Mouse (Mus musculus): ENCODE results near the gene Fzd1. TPM values are rescaled to one million over a fixed set of nuclear protein-coding genes. Genes with fewer than 3 reads are reported as not detected.

Gene Fzd1
- polyA plus RNA-seq, 1 experiment from 2014 or later, result 29.0 TPM

DNA sequence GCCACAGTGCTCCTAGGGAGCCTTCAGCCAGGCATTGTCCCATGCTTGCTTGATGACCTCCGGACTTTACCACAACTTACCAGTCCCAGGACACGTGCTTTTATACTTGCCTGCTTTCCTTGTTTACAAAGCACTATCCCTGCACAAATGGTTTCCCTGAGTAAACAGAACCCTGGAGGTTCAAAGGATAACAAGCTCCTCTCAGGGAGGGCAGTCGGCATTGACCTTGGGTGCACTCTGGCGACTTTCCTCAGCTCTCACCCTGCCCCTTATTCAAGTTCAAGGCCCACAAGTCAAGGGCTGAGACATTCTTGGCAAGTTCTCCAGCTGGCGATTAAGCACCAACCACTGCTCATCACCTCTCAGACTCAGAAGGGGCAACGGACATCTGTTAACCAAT, 20.8 kb downstream of the Fzd1 start:
- no peaks in the 10 kb centered on the region for H3K27me3 ChIP-seq (ENCODE audit: control insufficient read depth, insufficient read depth, low read length)
- 35% methylated on average over 6 of the region's 6 CpGs for WGBS
- DNase-seq (ENCODE audit: low spot score) (no peak), ATAC-seq (replicated peaks; ENCODE audit: insufficient number of reproducible peaks, low FRiP score, low TSS enrichment, low read depth) (no peak)
- H3K9me3 ChIP-seq (replicated peaks; ENCODE audit: control insufficient read depth, low read length), result no peaks in the 10 kb centered on the region
- no peaks in the 10 kb centered on the region for H3K36me3 ChIP-seq (replicated peaks; ENCODE audit: control insufficient read depth, insufficient read depth, low read depth, low read length)
- H3K4me2 ChIP-seq (ENCODE audit: low read depth, low read length), result no peak overlapping the region
- H3K4me3 ChIP-seq (ENCODE audit: low read depth, low read length), result no peak overlapping the region
- no peak overlapping the region for H3K27ac ChIP-seq (replicated peaks; ENCODE audit: low read depth, low read length)
- no peak overlapping the region for H3K9ac ChIP-seq (replicated peaks; ENCODE audit: low read length)
- no peaks in the 10 kb centered on the region for H3K4me1 ChIP-seq (ENCODE audit: control insufficient read depth, insufficient read depth, low read length)

DNA sequence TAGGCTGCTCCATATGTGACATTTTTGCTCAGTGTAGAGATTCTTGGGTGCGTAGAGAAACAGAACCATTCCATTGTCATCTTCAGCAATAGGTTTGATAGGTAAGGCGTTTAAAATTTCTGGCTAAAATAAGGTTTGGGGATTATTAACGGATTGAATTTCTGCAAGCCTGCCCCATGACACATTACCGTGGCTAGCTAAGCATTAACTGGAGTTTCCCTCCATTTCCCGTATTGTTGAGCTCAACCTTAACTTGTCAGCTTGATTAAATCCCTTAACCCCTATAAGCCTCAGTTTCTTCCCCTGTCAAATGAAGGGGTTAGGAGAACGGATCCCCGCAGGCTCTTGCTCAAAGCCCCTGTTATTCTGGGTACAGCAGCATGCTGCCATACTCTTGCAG, 22.4 kb downstream of the Fzd1 start:
- no peak overlapping the region for H3K4me3 ChIP-seq (ENCODE audit: low read depth, low read length)
- 66% methylated on average over 7 of the region's 7 CpGs for WGBS
- H3K9ac ChIP-seq (replicated peaks; ENCODE audit: low read length), result no peak overlapping the region
- H3K9me3 ChIP-seq (replicated peaks; ENCODE audit: control insufficient read depth, low read length), result no peaks in the 10 kb centered on the region
- ATAC-seq (replicated peaks; ENCODE audit: insufficient number of reproducible peaks, low FRiP score, low TSS enrichment, low read depth) (no peak), DNase-seq (ENCODE audit: low spot score) (no peak)
- no peaks in the 10 kb centered on the region for H3K27me3 ChIP-seq (ENCODE audit: control insufficient read depth, insufficient read depth, low read length)
- H3K4me2 ChIP-seq (ENCODE audit: low read depth, low read length), result no peak overlapping the region
- H3K27ac ChIP-seq (replicated peaks; ENCODE audit: low read depth, low read length), result no peak overlapping the region
- H3K36me3 ChIP-seq (replicated peaks; ENCODE audit: control insufficient read depth, insufficient read depth, low read depth, low read length), result no peaks in the 10 kb centered on the region
- H3K4me1 ChIP-seq (ENCODE audit: control insufficient read depth, insufficient read depth, low read length), result no peaks in the 10 kb centered on the region

DNA sequence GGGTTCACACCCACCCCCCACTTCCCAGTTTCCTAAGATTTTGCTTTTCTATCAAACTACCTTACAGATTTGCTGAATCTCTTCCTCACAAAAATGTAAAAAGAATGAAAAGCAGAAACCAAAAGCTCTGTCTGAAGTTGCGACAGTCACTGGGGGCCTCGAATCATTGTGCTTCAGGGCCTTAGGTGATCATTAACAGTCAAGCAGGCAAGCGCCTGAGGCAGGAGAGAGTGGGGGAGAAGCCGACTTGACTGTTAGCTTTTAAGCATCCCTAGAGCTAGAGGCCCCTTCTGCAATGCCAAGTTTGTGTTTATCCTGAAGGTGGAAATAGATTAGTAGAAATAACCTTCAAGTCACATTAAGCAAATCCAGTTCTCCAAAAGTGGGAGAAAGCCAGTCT, 24.6 kb downstream of the Fzd1 start:
- Histone ChIP-seq H3K36me3 (replicated peaks; ENCODE audit: control insufficient read depth, insufficient read depth, low read depth, low read length) (no peaks in the 10 kb centered on the region), H3K27ac (replicated peaks; ENCODE audit: low read depth, low read length) (no peak overlapping the region), H3K9me3 (replicated peaks; ENCODE audit: control insufficient read depth, low read length) (no peaks in the 10 kb centered on the region), H3K4me1 (ENCODE audit: control insufficient read depth, insufficient read depth, low read length) (no peaks in the 10 kb centered on the region), H3K4me3 (ENCODE audit: low read depth, low read length) (no peak overlapping the region), H3K4me2 (ENCODE audit: low read depth, low read length) (no peak overlapping the region), H3K27me3 (ENCODE audit: control insufficient read depth, insufficient read depth, low read length) (no peaks in the 10 kb centered on the region), H3K9ac (replicated peaks; ENCODE audit: low read length) (no peak overlapping the region)
- no peak for ATAC-seq (replicated peaks; ENCODE audit: insufficient number of reproducible peaks, low FRiP score, low TSS enrichment, low read depth)
- no peak for DNase-seq (ENCODE audit: low spot score)
- WGBS, result 57% methylated on average over 4 of the region's 4 CpGs

GRCm38 (mm10) chr5:4732241-4733229, 25.3 kb downstream of the Fzd1 start:
- H3K27ac ChIP-seq (replicated peaks; ENCODE audit: low read depth, low read length), result no peak overlapping the region
- no peaks in the 10 kb centered on the region for H3K4me1 ChIP-seq (ENCODE audit: control insufficient read depth, insufficient read depth, low read length)
- no peaks in the 10 kb centered on the region for H3K36me3 ChIP-seq (replicated peaks; ENCODE audit: control insufficient read depth, insufficient read depth, low read depth, low read length)
- H3K4me3 ChIP-seq (ENCODE audit: low read depth, low read length), result no peak overlapping the region
- no peak overlapping the region for H3K9ac ChIP-seq (replicated peaks; ENCODE audit: low read length)
- H3K27me3 ChIP-seq (ENCODE audit: control insufficient read depth, insufficient read depth, low read length), result no peaks in the 10 kb centered on the region
- DNase-seq (ENCODE audit: low spot score) (peak; percentile 29), ATAC-seq (replicated peaks; ENCODE audit: insufficient number of reproducible peaks, low FRiP score, low TSS enrichment, low read depth) (no peak)
- no peak overlapping the region for H3K4me2 ChIP-seq (ENCODE audit: low read depth, low read length)
- WGBS, result 44% methylated on average over 10 of the region's 10 CpGs
- no peaks in the 10 kb centered on the region for H3K9me3 ChIP-seq (replicated peaks; ENCODE audit: control insufficient read depth, low read length)

- peak; percentile 48 for ATAC-seq (replicated peaks; ENCODE audit: insufficient number of reproducible peaks, low FRiP score, low TSS enrichment, low read depth)
- Histone ChIP-seq H3K27me3 (ENCODE audit: control insufficient read depth, insufficient read depth, low read length) (no peaks in the 10 kb centered on the region), H3K4me2 (ENCODE audit: low read depth, low read length) (no peak overlapping the region), H3K36me3 (replicated peaks; ENCODE audit: control insufficient read depth, insufficient read depth, low read depth, low read length) (no peaks in the 10 kb centered on the region), H3K4me3 (ENCODE audit: low read depth, low read length) (no peak overlapping the region), H3K9ac (replicated peaks; ENCODE audit: low read length) (no peak overlapping the region), H3K9me3 (replicated peaks; ENCODE audit: control insufficient read depth, low read length) (no peaks in the 10 kb centered on the region), H3K4me1 (ENCODE audit: control insufficient read depth, insufficient read depth, low read length) (no peaks in the 10 kb centered on the region), H3K27ac (replicated peaks; ENCODE audit: low read depth, low read length) (no peak overlapping the region)
- DNase-seq (ENCODE audit: low spot score), result no peak
- 53% methylated on average over 5 of the region's 5 CpGs for WGBS
These were observed 26.1 kb downstream of the Fzd1 start for GRCm38 (mm10) chr5:4731743-4732215.

DNA sequence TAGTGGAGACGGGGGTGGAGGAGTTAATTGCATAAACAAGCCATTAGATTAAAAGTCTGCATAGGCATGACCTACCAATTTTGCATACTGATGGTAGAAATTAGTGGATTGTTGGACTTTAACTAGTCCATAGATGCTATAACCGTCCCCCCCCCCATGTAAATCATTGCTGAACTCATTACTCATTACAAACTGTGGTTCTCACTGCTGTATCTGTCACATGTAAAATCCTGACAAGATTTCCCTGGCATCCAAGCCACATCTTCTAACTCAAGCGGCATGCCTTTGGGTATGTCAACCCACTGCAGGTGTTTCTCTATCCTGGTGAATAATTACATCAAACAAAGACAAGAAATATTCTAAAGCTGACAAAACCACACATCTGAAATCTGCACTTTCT, 26.8 kb downstream of the Fzd1 start:
- Histone ChIP-seq H3K4me1 (ENCODE audit: control insufficient read depth, insufficient read depth, low read length) (no peaks in the 10 kb centered on the region), H3K9ac (replicated peaks; ENCODE audit: low read length) (no peak overlapping the region), H3K4me3 (ENCODE audit: low read depth, low read length) (no peak overlapping the region), H3K27me3 (ENCODE audit: control insufficient read depth, insufficient read depth, low read length) (no peaks in the 10 kb centered on the region), H3K4me2 (ENCODE audit: low read depth, low read length) (no peak overlapping the region), H3K36me3 (replicated peaks; ENCODE audit: control insufficient read depth, insufficient read depth, low read depth, low read length) (no peaks in the 10 kb centered on the region), H3K9me3 (replicated peaks; ENCODE audit: control insufficient read depth, low read length) (no peaks in the 10 kb centered on the region), H3K27ac (replicated peaks; ENCODE audit: low read depth, low read length) (no peak overlapping the region)
- WGBS, result 87% methylated on average over 3 of the region's 3 CpGs
- ATAC-seq (replicated peaks; ENCODE audit: insufficient number of reproducible peaks, low FRiP score, low TSS enrichment, low read depth) (no peak), DNase-seq (ENCODE audit: low spot score) (no peak)

Small RNA genes lying within 50 kb of the gene (microRNA-seq; reads per million reads assigned to microRNA genes)
- gene Gm44483 (ENCODE audit: borderline number of aligned reads), result not detected
